Mouse (Mus musculus) embryonic facial prominence, embryonic 15.5 days (tissue): ENCODE measurements at regions not wholly inside any gene's neighbourhood (a gene's known extent, or its start where the extent isn't known, plus 50 kb on each side); places are given as distances from the start of the nearest gene placed in this dataset.

Experiments
- ATAC-seq: fragments of 200-750 bp; cut with Nextera tagmentation; 2 replicates; pipeline ENCODE4 v1.8.0; 2017; ENCODE audit warnings: low read depth, moderate TSS enrichment; ENCODE audit not compliant: insufficient number of reproducible peaks, low FRiP score, low TSS enrichment
- H3K27ac ChIP-seq: fragments of 300-500 bp; sonication (generic); replicated peaks from 2 replicates; pipeline ENCODE4 v1.5.1; 2015; ENCODE audit warnings: mild to moderate bottlenecking, inconsistent platforms
- H3K27me3 ChIP-seq: fragments of 300-500 bp; sonication (generic); 2 replicates; pipeline ENCODE4 v1.6.1; 2015; ENCODE audit warnings: inconsistent platforms
- H3K36me3 ChIP-seq: fragments of 300-500 bp; sonication (generic); 2 replicates; pipeline ENCODE4 v1.6.1; 2015; ENCODE audit warnings: mild to moderate bottlenecking, inconsistent platforms
- H3K4me1 ChIP-seq: fragments of 300-500 bp; sonication (generic); 2 replicates; pipeline ENCODE4 v1.6.1; 2015; ENCODE audit warnings: inconsistent platforms
- H3K4me2 ChIP-seq: fragments of 300-500 bp; sonication (generic); replicated peaks from 2 replicates; pipeline ENCODE4 v1.6.1; 2015; ENCODE audit warnings: mild to moderate bottlenecking, inconsistent platforms
- H3K4me3 ChIP-seq: fragments of 300-500 bp; sonication (generic); replicated peaks from 2 replicates; pipeline ENCODE4 v1.5.1; 2015; ENCODE audit warnings: mild to moderate bottlenecking, inconsistent platforms
- H3K9ac ChIP-seq: fragments of 300-500 bp; sonication (generic); 2 replicates; pipeline ENCODE4 v1.6.1; 2015; ENCODE audit warnings: inconsistent platforms
- H3K9me3 ChIP-seq: fragments of 300-500 bp; sonication (generic); replicated peaks from 2 replicates; pipeline ENCODE4 v1.6.1; 2016; ENCODE audit warnings: inconsistent platforms
- WGBS: fragments of 180-500 bp; shearing (Covaris S2); methylation state at CpG from one replicate; pipeline ENCODE4 v1.1.7; 2015; 5-methylcytosine and 5-hydroxymethylcytosine counted together

DNA sequence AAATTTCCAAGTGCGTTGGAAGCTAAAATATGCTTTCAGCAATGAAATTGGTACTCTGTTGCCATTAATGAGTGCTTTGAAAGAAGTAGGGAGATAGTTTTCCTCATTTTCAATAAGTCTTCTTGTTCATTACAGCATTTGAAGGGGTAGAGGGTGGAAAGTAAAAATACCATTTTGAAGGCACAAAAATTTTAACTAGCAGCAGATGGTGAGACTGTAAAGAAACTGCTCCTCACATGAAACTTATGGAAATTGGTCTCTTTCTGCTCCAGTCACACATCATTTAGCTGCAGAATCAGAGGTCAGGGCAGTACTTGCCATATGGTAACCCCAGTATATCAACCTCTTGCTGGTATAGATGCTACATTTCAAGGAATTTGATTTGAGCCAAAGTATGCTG is 414.1 kb downstream of the Chl1 start:
- 53% methylated on average over 1 of the region's 1 CpGs for WGBS
- Histone ChIP-seq H3K9ac (no peak overlapping the region), H3K36me3 (no peaks in the 10 kb centered on the region), H3K27me3 (no peaks in the 10 kb centered on the region), H3K4me3 (no peak overlapping the region), H3K4me2 (no peak overlapping the region), H3K27ac (no peak overlapping the region), H3K9me3 (no peaks in the 10 kb centered on the region), H3K4me1 (no peaks in the 10 kb centered on the region)
- ATAC-seq, result no peak

DNA sequence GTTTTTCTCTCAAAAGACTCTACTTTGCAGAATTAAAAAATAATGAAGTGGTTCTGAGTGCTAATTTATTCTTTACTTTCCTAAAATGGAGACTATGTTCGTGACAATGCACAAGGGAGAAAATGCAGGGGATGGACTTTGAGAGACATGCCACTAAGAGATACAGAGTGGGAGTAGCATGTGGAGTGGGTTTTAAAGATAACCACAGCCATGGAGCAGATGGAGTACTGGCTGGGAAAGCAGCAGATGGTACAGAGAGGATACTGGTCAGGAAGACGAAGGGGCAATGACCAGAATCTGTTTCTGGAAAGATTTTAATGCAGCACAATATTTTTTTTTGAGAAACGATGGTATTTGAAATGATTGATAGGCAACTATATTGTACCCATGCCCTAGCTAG is 416.7 kb downstream of the Chl1 start:
- Histone ChIP-seq H3K27ac (no peak overlapping the region), H3K4me3 (no peak overlapping the region), H3K4me1 (no peaks in the 10 kb centered on the region), H3K4me2 (no peak overlapping the region), H3K9me3 (no peaks in the 10 kb centered on the region), H3K36me3 (no peaks in the 10 kb centered on the region), H3K9ac (no peak overlapping the region), H3K27me3 (no peaks in the 10 kb centered on the region)
- no peak for ATAC-seq
- 77% methylated on average over 3 of the region's 3 CpGs for WGBS

DNA sequence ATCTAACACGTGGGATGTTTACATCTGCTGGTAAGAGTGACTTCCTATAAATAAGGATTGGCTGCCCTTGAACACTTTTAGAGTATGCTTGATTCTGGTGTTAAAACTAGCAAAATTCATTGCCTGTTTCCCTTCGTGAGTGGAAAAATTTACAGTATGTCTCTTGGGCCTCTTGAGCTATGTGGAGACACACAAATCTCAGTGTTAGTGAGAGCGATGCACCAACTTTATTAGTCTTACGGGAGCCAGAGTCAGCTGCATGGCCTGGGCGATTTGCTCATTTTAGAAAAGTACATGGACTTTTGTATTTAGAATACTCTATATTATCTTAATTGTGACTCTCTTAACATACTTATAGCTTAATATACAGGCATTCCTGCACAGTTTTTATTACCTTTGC is 430.0 kb downstream of the Chl1 start:
- Histone ChIP-seq H3K9ac (no peak overlapping the region), H3K27ac (no peak overlapping the region), H3K9me3 (no peaks in the 10 kb centered on the region), H3K27me3 (no peaks in the 10 kb centered on the region), H3K4me2 (no peak overlapping the region), H3K4me1 (no peaks in the 10 kb centered on the region), H3K36me3 (no peaks in the 10 kb centered on the region), H3K4me3 (no peak overlapping the region)
- WGBS, result 84% methylated on average over 5 of the region's 5 CpGs
- ATAC-seq, result no peak

DNA sequence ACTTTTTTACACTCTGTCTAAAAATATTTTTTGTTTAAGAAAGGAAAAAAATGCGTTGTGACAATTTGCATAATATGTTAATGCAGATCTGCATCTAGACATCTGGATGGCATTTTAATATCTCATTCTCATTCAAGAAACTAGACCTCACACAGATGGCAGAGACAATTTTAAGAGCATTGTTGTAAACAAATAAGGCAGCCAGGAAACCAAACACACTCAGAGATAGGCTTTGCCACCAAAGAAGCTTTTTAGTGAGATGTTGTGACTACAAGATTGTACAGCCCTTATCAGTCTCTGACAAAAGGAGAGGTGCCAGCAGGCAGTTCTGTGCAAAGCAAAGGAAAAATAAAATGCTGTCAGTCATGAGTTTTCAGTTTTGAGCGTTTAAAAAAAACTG is 434.0 kb downstream of the Chl1 start:
- 46% methylated on average over 2 of the region's 2 CpGs for WGBS
- ATAC-seq, result no peak
- no peaks in the 10 kb centered on the region for H3K36me3 ChIP-seq

DNA sequence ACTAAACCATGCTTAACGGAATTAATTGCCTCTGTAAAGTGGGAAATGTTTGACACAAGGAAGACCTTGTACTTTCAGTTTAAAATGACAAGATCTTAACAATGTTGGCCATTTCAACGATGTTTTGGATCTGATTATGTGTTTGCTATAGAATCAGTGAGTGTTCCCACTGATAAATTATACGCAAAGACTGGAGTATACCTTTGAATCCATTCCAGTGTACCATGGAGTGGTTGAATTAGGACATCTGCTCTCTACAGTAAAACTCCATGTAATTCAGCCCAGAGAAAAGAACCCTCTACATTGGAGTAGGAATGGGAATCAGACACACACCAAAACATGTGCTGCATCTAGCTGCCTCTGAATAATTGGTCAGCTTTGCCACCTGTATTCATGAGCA is 437.1 kb downstream of the Chl1 start:
- Histone ChIP-seq H3K4me3 (no peak overlapping the region), H3K36me3 (no peaks in the 10 kb centered on the region), H3K27ac (no peak overlapping the region), H3K4me1 (no peaks in the 10 kb centered on the region), H3K4me2 (no peak overlapping the region), H3K27me3 (no peaks in the 10 kb centered on the region), H3K9ac (no peak overlapping the region), H3K9me3 (no peaks in the 10 kb centered on the region)
- WGBS, result 73% methylated on average over 3 of the region's 3 CpGs
- no peak for ATAC-seq

More for the DNA sequence above, 434.0 kb downstream of the Chl1 start:
- Histone ChIP-seq H3K27ac (no peak overlapping the region), H3K9ac (no peak overlapping the region), H3K27me3 (no peaks in the 10 kb centered on the region), H3K4me1 (no peaks in the 10 kb centered on the region), H3K9me3 (no peaks in the 10 kb centered on the region), H3K4me2 (no peak overlapping the region), H3K4me3 (no peak overlapping the region)

DNA sequence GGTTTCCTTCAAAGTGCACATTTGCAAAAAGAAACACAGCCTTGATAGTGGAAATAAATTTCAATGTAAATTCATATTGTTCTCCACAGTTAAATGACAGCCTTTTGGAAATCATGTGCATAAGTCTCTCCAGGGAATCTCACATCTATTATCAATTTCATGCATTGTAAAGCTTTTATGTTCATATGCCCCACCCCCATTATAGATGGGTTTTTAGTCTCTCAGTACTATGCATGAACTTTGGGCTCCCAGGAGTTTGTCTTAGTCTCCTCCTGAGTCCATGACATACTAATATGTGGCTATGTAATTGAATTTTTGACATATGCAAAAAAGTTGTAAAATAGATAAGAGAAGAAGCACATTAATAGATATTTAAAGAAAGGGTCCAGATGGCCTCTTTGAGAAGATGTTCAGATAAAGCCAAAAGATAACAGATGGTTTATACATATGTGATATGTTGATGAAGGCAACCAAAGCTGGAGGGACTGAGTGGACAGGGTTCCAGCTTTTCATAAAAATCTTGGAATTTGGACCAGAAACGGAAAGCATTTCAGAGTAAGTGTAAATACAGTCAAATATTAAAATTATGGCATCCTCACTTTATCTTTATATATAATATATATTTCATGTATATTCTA is 442.9 kb downstream of the Chl1 start:
- no peaks in the 10 kb centered on the region for H3K9me3 ChIP-seq
- no peak overlapping the region for H3K9ac ChIP-seq
- no peaks in the 10 kb centered on the region for H3K4me1 ChIP-seq
- ATAC-seq, result no peak
- no peaks in the 10 kb centered on the region for H3K36me3 ChIP-seq
- 77% methylated on average over 1 of the region's 1 CpGs for WGBS
- no peaks in the 10 kb centered on the region for H3K27me3 ChIP-seq
- no peak overlapping the region for H3K4me3 ChIP-seq
- no peak overlapping the region for H3K27ac ChIP-seq
- H3K4me2 ChIP-seq, result no peak overlapping the region

DNA sequence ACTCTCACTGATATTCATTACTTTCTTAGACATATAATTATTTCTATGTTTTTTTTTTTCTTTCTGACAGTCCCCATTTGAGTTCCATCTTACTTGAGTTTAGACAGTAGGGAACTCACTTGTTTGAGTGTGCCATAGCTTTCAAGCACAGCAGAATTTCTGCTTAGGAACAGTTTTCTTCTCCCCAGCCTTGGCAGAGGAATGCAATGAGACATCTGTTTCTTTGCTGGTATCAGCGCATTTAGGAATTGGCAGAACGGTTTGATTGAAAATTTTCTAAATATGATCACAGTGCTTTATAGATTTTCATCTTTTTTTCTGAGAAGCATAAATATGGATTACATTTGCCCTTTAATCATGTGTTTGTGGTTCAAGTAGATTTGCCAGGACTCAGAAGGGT is 448.6 kb downstream of the Chl1 start:
- no peaks in the 10 kb centered on the region for H3K27me3 ChIP-seq
- no peak overlapping the region for H3K4me3 ChIP-seq
- WGBS, result 48% methylated on average over 2 of the region's 2 CpGs
- no peak overlapping the region for H3K9ac ChIP-seq
- no peaks in the 10 kb centered on the region for H3K36me3 ChIP-seq
- H3K4me2 ChIP-seq, result no peak overlapping the region
- no peak overlapping the region for H3K27ac ChIP-seq
- no peaks in the 10 kb centered on the region for H3K9me3 ChIP-seq
- no peak for ATAC-seq
- no peaks in the 10 kb centered on the region for H3K4me1 ChIP-seq

DNA sequence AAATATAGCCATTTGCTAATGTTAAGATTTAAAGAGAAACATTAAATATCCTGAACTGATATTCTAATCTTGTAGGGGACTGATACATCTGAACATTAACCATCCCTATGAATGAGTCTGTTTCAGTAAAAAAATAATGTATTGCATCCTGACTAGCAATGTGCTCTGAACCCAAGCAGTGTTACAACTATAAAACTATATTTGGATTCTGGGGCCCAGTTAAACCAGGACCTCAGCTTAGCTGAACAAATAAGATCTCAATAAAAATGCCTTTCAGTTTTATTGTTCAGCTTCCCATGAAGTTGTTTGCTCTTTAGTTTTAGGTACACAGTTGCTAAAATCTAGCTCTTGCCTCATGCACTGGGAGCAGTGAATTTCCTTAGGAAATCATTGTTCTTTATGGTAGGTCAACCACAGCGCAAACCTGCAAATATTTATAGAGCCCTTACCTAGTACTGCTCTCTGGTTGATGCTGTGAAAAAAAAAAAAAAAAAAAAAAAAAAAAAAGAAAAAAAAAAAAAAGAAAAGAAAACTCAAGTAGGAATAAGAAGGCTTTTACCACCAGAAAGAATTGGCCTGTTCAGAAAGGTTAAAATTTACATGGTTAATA is 457.5 kb downstream of the Chl1 start:
- no peaks in the 10 kb centered on the region for H3K4me1 ChIP-seq
- ATAC-seq, result no peak
- H3K4me2 ChIP-seq, result no peak overlapping the region
- H3K27ac ChIP-seq, result no peak overlapping the region
- 91% methylated on average over 1 of the region's 1 CpGs for WGBS
- no peaks in the 10 kb centered on the region for H3K9me3 ChIP-seq
- H3K4me3 ChIP-seq, result no peak overlapping the region
- no peaks in the 10 kb centered on the region for H3K36me3 ChIP-seq
- H3K9ac ChIP-seq, result no peak overlapping the region
- H3K27me3 ChIP-seq, result no peaks in the 10 kb centered on the region

DNA sequence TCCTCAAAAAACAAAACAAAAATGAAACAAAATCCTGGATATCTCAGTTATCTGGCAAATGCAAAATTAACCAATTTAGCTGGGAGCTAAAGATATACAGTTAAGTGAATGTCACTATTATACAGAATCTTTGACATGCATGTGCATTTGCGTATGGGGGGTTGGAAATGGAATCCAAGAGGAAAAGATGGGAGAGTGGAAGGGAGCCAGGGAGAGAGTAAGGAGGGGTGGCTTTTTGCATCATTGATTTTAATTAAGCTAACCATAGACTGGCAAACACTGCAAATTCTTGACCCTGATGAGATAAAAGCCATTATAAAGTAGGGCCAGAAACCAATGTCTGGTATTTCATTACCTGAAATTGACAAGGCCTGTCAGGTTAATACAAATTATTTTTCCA is 488.8 kb downstream of the Chl1 start:
- no peak for ATAC-seq
- Histone ChIP-seq H3K4me3 (no peak overlapping the region), H3K27ac (no peak overlapping the region), H3K9me3 (no peaks in the 10 kb centered on the region), H3K9ac (no peak overlapping the region), H3K27me3 (no peaks in the 10 kb centered on the region), H3K4me1 (no peaks in the 10 kb centered on the region), H3K36me3 (no peaks in the 10 kb centered on the region), H3K4me2 (no peak overlapping the region)
- 66% methylated on average over 1 of the region's 1 CpGs for WGBS

DNA sequence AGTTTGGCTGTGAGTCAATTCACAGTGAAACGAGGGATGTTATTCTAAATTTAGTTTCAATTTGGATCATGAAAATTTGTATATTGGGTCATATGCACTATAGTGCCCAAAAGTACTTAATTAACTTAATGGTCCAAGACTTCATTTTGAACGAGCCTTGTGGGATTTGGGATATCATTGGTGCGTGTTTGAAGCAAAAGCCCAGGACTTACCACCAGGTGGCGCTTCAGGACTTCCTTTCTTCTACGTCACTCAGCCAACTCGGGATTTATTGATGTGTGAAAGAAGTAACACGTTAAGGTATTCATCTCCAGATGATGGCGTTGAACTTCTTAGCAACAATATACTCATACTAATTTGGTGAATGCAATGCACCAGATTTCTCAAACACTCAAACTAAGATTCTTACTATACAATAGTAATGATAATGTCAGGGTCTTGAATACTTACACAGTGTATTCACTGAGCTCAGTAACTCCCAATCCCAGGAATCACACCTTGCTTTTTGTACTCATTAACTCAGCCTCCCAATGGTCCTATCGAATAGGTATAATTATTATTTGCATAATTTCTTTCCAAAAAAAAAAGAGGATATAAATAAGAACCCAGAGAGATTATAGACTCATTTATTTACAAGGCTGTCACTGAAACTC is 464.0 kb upstream of the Cntn6 start:
- Histone ChIP-seq H3K27me3 (no peaks in the 10 kb centered on the region), H3K4me2 (no peak overlapping the region), H3K27ac (no peak overlapping the region), H3K4me3 (no peak overlapping the region), H3K36me3 (no peaks in the 10 kb centered on the region), H3K4me1 (no peaks in the 10 kb centered on the region), H3K9me3 (no peaks in the 10 kb centered on the region), H3K9ac (no peak overlapping the region)
- no peak for ATAC-seq
- 6% methylated on average over 9 of the region's 9 CpGs for WGBS

DNA sequence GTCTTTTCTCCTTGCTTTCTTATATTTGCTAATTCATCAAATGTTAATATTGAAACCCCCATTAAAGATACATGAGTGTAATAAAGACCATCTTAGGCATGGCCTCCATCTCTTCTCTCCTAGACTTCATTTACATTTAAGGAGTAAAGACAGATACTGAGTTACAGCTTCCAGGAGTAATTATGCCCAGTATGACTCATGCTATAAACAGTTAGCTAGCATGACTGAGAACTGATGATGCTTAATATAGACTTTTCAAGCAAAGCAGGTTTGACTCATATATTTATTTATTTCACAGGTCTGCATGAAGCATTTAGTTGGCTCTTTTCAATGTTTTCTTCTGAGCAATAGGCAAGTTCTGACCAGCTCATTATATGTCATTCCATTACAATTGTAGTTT is 453.7 kb upstream of the Cntn6 start:
- H3K27me3 ChIP-seq, result no peaks in the 10 kb centered on the region
- H3K27ac ChIP-seq, result no peak overlapping the region
- H3K4me2 ChIP-seq, result no peak overlapping the region
- no peak overlapping the region for H3K9ac ChIP-seq
- no peak for ATAC-seq
- no peaks in the 10 kb centered on the region for H3K4me1 ChIP-seq
- no peaks in the 10 kb centered on the region for H3K9me3 ChIP-seq
- no peak overlapping the region for H3K4me3 ChIP-seq
- no peaks in the 10 kb centered on the region for H3K36me3 ChIP-seq

DNA sequence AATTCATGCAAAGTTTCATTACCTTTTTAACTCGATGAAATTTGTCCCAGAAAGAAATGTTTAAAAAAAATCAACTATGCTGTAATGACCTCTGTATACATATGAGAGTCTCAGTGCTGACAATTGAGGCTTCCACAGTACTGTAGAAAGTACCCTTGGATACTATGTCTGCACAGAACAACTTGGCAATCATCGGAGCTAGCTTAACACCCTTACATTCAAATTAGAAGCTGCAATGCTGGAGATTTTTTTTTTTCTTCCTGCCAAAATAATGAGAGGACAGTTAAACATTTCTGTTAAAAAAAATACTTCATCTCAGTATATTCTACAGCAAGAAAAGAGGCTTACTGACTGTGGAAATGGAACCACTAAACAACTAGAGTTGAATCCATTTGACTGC is 452.1 kb upstream of the Cntn6 start:
- Histone ChIP-seq H3K36me3 (no peaks in the 10 kb centered on the region), H3K9me3 (no peaks in the 10 kb centered on the region), H3K27ac (no peak overlapping the region), H3K4me2 (no peak overlapping the region), H3K4me3 (no peak overlapping the region), H3K27me3 (no peaks in the 10 kb centered on the region), H3K4me1 (no peaks in the 10 kb centered on the region), H3K9ac (no peak overlapping the region)
- ATAC-seq, result no peak
- WGBS, result 80% methylated on average over 2 of the region's 2 CpGs
